Mouse (Mus musculus) cerebellum, adult 18-20 months (tissue): ENCODE data around the gene Vac14.

Source experiments
- DNase-seq, 2 experiments: peaks; one replicate each; pipeline ENCODE4 v3.0.0; 2021

The Vac14 gene

GRCm38 (mm10) chr8:110718969-110719670 lies 100.7 kb downstream of the Vac14 start:
- peak in 1 of 2 experiments; percentile 55 for DNase-seq

GRCm38 (mm10) chr8:110719898-110720653 lies 101.7 kb downstream of the Vac14 start:
- peak; percentile 21 to 45 for DNase-seq

- peak; percentile 86 for DNase-seq
These were observed 102.6 kb downstream of the Vac14 start, which contains the start of gene Mtss1l for GRCm38 (mm10) chr8:110720685-110721598. TSS of gene Mtss1l (plus strand) at chr8:110721476.

- peak in 1 of 2 experiments; percentile 74 for DNase-seq
These were observed 103.4 kb downstream of the Vac14 start for GRCm38 (mm10) chr8:110721606-110722413.

- peak in 1 of 2 experiments; percentile 42 for DNase-seq
These were observed 104.1 kb downstream of the Vac14 start for GRCm38 (mm10) chr8:110722414-110723011.

GRCm38 (mm10) chr8:110724493-110724892 lies 106.1 kb downstream of the Vac14 start:
- DNase-seq = no peak

- peak in 1 of 2 experiments; percentile 46 for DNase-seq
These were observed 106.9 kb downstream of the Vac14 start for GRCm38 (mm10) chr8:110725084-110725838.

GRCm38 (mm10) chr8:110726893-110727292 lies 108.5 kb downstream of the Vac14 start:
- peak; percentile 56 to 80 for DNase-seq

- DNase-seq = peak; percentile 37 to 40
These were observed 113.0 kb downstream of the Vac14 start for GRCm38 (mm10) chr8:110731346-110731859.

- DNase-seq = peak; percentile 67 to 68
These were observed 114.7 kb downstream of the Vac14 start for GRCm38 (mm10) chr8:110733036-110733435.

- peak; percentile 19 to 38 for DNase-seq
These were observed 120.3 kb downstream of the Vac14 start for GRCm38 (mm10) chr8:110738591-110739195.

GRCm38 (mm10) chr8:110740629-110741175 lies 122.3 kb downstream of the Vac14 start:
- no peak for DNase-seq

- peak in 1 of 2 experiments; percentile 19 for DNase-seq
These were observed 123.5 kb downstream of the Vac14 start for GRCm38 (mm10) chr8:110741816-110742451.

GRCm38 (mm10) chr8:110742452-110742818 lies 124.0 kb downstream of the Vac14 start:
- no peak for DNase-seq

GRCm38 (mm10) chr8:110745162-110745561 lies 126.8 kb downstream of the Vac14 start:
- no peak for DNase-seq

GRCm38 (mm10) chr8:110746661-110747060 lies 128.3 kb downstream of the Vac14 start:
- DNase-seq = no peak

GRCm38 (mm10) chr8:110749500-110750170 lies 131.2 kb downstream of the Vac14 start:
- peak; percentile 51 to 63 for DNase-seq

- no peak for DNase-seq
These were observed 131.9 kb downstream of the Vac14 start for GRCm38 (mm10) chr8:110750269-110750668.

- DNase-seq = no peak
These were observed 133.1 kb downstream of the Vac14 start for GRCm38 (mm10) chr8:110751490-110751889.
